In the genomic region with DNA sequence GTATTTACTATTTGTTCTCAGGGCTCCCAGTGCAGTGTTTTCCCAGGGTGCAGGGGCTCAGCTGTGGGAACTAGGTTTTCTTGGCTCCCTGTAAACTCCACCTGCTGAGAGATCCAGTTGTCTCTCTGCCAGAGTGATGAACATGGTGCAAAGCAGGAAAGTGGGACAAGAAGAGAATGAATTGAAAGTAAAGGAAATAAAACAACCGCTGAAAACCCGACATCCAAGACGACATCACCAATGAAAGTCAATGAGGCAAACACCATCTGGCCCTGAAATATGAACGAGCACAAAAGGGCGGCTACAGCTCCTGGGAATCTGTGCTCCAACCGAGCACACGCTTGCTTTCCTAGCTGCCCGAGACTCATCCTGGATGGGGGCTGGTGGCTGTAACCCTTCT, we compare ENCODE assay signal across 13 mouse cellular contexts.
A peak's percentile ranks its signal among the peaks of the same experiment; 100 is the strongest.
DNase-seq lines count a peak whose midpoint lies in the region; ATAC-seq and TF ChIP-seq lines count a peak whose summit lies in the region.
"Had no signal": no experiment of that assay in that cellular context is flagged by ENCODE, and none has a peak within 500 bp of the region (broad histone marks: within the 10 kb centered on the region; RNA-seq: fewer than 3 reads in every experiment).

No protein-coding gene starts in this region.

- no peak overlapping the region for H3K4me3 ChIP-seq in forebrain, embryonic 12.5 days (replicated peaks)
- no peak overlapping the region for H3K4me3 ChIP-seq in hindbrain, postnatal 0 days (ENCODE audit: low read length)
- no peak overlapping the region for H3K4me3 ChIP-seq in neural tube, embryonic 11.5 days (ENCODE audit: low read depth, low read length)
- H3K4me3 ChIP-seq: embryonic facial prominence, embryonic 13.5 days; heart, embryonic 15.5 days; liver, embryonic 12.5 days had no signal

- DNase-seq in frontal cortex, adult 2 months (ENCODE audit: extremely low spot score in 1 of 2, low spot score in 1 of 2), result no peak
- DNase-seq in hindbrain, postnatal 0 days (ENCODE audit: low spot score), result peak; percentile 52
- no peak for DNase-seq in neural tube, embryonic 11.5 days (ENCODE audit: low spot score)
- no peak for DNase-seq in right cerebral cortex, postnatal 36 days (ENCODE audit: low spot score in 2 of 2)
- DNase-seq: kidney, adult 9 months had no signal

- H3K9me3 ChIP-seq in forebrain, embryonic 12.5 days, result no peaks in the 10 kb centered on the region
- no peaks in the 10 kb centered on the region for H3K9me3 ChIP-seq in hindbrain, postnatal 0 days (ENCODE audit: low read length)
- H3K9me3 ChIP-seq in neural tube, embryonic 11.5 days (ENCODE audit: control insufficient read depth, low read length), result no peaks in the 10 kb centered on the region
- H3K9me3 ChIP-seq: embryonic facial prominence, embryonic 13.5 days; G1E; heart, embryonic 15.5 days; liver, embryonic 12.5 days had no signal

- H3K27me3 ChIP-seq in forebrain, embryonic 12.5 days, result no peaks in the 10 kb centered on the region; the same call in 1 of the 2 replicates
- H3K27me3 ChIP-seq in hindbrain, postnatal 0 days (ENCODE audit: insufficient read depth, low read length), result no peaks in the 10 kb centered on the region
- H3K27me3 ChIP-seq in neural tube, embryonic 11.5 days (ENCODE audit: control insufficient read depth, insufficient read depth, low read length), result no peaks in the 10 kb centered on the region
- H3K27me3 ChIP-seq: embryonic facial prominence, embryonic 13.5 days; heart, embryonic 15.5 days; liver, embryonic 12.5 days had no signal

- H3K36me3 ChIP-seq in forebrain, embryonic 12.5 days (replicated peaks), result no peaks in the 10 kb centered on the region
- H3K36me3 ChIP-seq in hindbrain, postnatal 0 days (ENCODE audit: insufficient read depth, low read length), result no peaks in the 10 kb centered on the region
- H3K36me3 ChIP-seq in neural tube, embryonic 11.5 days (ENCODE audit: control insufficient read depth, insufficient read depth, low read length), result no peaks in the 10 kb centered on the region
- H3K36me3 ChIP-seq: embryonic facial prominence, embryonic 13.5 days; G1E; heart, embryonic 15.5 days; liver, embryonic 12.5 days had no signal

- no peak overlapping the region for H3K4me2 ChIP-seq in forebrain, embryonic 12.5 days
- no peak overlapping the region for H3K4me2 ChIP-seq in hindbrain, postnatal 0 days (ENCODE audit: low read depth, low read length)
- H3K4me2 ChIP-seq in neural tube, embryonic 11.5 days (ENCODE audit: low read depth), result 0 out of 2 replicates have a peak overlapping the region, but pooled peaks have one; percentile 6
- H3K4me2 ChIP-seq: embryonic facial prominence, embryonic 13.5 days; heart, embryonic 15.5 days; liver, embryonic 12.5 days had no signal

- ATAC-seq in frontal cortex, adult (ENCODE audit: low TSS enrichment), result peak; percentile 75
- no peak for ATAC-seq in forebrain, embryonic 12.5 days (ENCODE audit: low FRiP score)
- ATAC-seq in hindbrain, postnatal 0 days, result no peak
- ATAC-seq in neural tube, embryonic 11.5 days (ENCODE audit: insufficient read depth, low FRiP score, low TSS enrichment), result peak; percentile 71
- no peak for ATAC-seq in megakaryocyte, adult 5-6 weeks (ENCODE audit: poor library complexity, severe bottlenecking)
- ATAC-seq in granulocyte monocyte progenitor cell, adult 5-6 weeks (replicated peaks; ENCODE audit: poor library complexity, severe bottlenecking), result no peak
- ATAC-seq: liver, embryonic 12.5 days had no signal

- 0 out of 2 replicates have a peak overlapping the region, but pooled peaks have one; percentile 13 for H3K27ac ChIP-seq in forebrain, embryonic 12.5 days
- H3K27ac ChIP-seq in hindbrain, postnatal 0 days, result peak overlapping the region; percentile 60; the same call in 1 of the 2 replicates
- peak overlapping the region; percentile 87 for H3K27ac ChIP-seq in neural tube, embryonic 11.5 days (ENCODE audit: low read depth, low read length)
- H3K27ac ChIP-seq: embryonic facial prominence, embryonic 13.5 days; heart, embryonic 15.5 days; liver, embryonic 12.5 days had no signal

- TF ChIP-seq CTCF in hindbrain, postnatal 0 days (IDR thresholded peaks at IDR 0.05; ENCODE audit: low read depth), result no peak

- H3K9ac ChIP-seq in forebrain, embryonic 12.5 days, result no peak overlapping the region
- no peak overlapping the region for H3K9ac ChIP-seq in hindbrain, postnatal 0 days (replicated peaks; ENCODE audit: low read length)
- peak overlapping the region; percentile 18 for H3K9ac ChIP-seq in neural tube, embryonic 11.5 days (ENCODE audit: low read length)
- H3K9ac ChIP-seq: embryonic facial prominence, embryonic 13.5 days; heart, embryonic 15.5 days; liver, embryonic 12.5 days had no signal

- WGBS in forebrain, embryonic 12.5 days, result 65% methylated on average over 8 of the region's 8 CpGs
- WGBS in hindbrain, postnatal 0 days, result 15% methylated on average over 8 of the region's 8 CpGs
- 21% methylated on average over 8 of the region's 8 CpGs for WGBS in neural tube, embryonic 11.5 days

- H3K4me1 ChIP-seq in forebrain, embryonic 12.5 days, result peaks cover 12% of the 10 kb centered on the region
- peaks cover 18% of the 10 kb centered on the region for H3K4me1 ChIP-seq in hindbrain, postnatal 0 days (ENCODE audit: insufficient read depth, low read length)
- H3K4me1 ChIP-seq in neural tube, embryonic 11.5 days (ENCODE audit: control insufficient read depth, insufficient read depth, low read length), result peaks cover 15% of the 10 kb centered on the region; the same call in 1 of the 2 replicates
- H3K4me1 ChIP-seq: heart, embryonic 15.5 days; liver, embryonic 12.5 days had no signal

Comparison
In these comparisons a context has a peak if more than half of its experiments do, and no peak if none do; other contexts are left out.
1. ATAC-seq: peak in frontal cortex, adult (single experiment) and neural tube, embryonic 11.5 days (single experiment); none in forebrain, embryonic 12.5 days (single experiment), hindbrain, postnatal 0 days (single experiment), megakaryocyte, adult 5-6 weeks (single experiment) and granulocyte monocyte progenitor cell, adult 5-6 weeks (single experiment).
2. H3K27ac ChIP-seq: peak in every context shown above with its lines; median percentile 87 in neural tube, embryonic 11.5 days; 60 in hindbrain, postnatal 0 days; 13 in forebrain, embryonic 12.5 days.